Mouse (Mus musculus): ENCODE results near the gene Elovl6.

Gene Elovl6

DNA sequence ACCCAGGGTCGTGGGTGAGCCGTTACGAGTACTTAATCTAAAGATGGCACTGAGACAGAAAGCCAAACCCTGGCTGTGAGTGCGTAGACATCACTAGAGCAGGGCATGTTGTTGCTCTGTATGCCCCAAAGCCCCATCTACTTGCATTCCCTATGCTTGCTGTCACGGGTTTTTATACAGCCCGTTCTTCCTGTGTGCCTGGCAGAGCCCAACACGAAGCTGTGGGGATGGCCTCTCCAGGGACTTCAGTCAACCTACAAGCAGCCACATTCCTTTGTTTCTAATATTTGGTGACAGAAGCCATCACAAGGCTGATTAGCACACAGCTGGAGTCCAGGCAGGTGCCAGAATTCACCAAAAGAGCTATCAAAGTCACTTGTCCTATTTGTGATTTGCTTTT lies 73.3 kb downstream of the Elovl6 start:
- DNase-seq (ENCODE audit: low read depth, low spot score), result no peak

GRCm38 (mm10) chr3:129605934-129606333 lies 73.8 kb downstream of the Elovl6 start:
- no peak for DNase-seq (ENCODE audit: low read depth, low spot score)

DNA sequence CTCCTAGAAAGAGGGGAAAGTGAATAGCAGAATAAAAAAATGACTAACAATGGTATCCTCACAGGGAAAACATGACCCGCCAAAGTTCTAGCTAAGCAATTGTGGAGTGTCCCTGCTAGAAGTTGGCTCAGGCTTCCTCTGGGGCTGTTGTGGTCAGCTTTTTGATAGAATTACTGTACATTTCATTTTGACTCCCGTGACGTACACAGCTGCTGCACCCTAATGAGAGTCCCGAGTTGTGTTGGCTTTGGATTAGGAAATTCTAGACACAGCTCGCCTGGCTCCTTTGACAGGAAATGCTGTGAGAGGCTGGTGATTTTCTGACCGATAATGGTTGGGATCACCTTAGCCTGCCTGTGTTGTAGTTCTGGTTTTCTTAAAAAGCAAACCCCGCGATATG lies 79.5 kb downstream of the Elovl6 start:
- no peak for DNase-seq (ENCODE audit: low read depth, low spot score)

DNA sequence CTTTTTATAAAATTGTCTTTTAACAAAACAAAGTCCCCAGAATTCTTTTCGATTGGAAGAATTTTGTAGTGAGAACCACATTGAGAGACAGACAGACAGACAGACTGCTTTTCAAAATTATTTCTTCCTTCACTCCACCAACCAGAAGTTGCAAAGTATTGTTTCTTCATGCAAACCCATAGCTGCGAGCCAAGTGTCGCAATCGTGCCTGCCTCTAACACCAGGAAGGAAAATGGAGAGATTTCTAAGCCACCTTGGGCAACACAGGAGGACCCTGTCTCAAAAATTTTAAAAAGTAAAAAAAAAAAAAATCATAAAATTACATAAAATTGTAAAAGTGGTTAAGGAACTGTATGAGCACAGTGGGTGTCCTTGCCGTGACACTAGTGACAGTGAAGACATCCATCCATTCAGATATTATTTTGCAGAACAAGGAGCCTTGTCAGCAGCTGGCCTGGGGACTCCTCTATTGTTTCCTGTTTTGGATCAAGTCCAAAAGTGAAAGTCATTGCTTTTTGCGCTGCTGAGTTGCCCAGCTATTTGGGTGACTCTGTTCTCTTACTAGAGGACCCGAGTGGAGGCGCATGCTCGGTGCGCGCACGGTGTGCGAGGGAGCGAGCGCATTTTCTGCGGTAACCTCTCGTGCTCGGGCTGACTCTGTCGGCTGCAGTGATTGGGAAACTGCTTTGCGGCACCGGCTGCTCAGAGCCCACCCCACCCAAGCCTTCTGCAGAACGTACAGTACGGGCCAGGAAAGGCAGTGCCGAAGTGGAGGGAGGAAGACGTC lies 80.3 kb downstream of the Elovl6 start:
- DNase-seq (ENCODE audit: low read depth, low spot score), result peak; percentile 75

GRCm38 (mm10) chr3:129613756-129614155 lies 81.6 kb downstream of the Elovl6 start:
- DNase-seq (ENCODE audit: low read depth, low spot score), result no peak

DNA sequence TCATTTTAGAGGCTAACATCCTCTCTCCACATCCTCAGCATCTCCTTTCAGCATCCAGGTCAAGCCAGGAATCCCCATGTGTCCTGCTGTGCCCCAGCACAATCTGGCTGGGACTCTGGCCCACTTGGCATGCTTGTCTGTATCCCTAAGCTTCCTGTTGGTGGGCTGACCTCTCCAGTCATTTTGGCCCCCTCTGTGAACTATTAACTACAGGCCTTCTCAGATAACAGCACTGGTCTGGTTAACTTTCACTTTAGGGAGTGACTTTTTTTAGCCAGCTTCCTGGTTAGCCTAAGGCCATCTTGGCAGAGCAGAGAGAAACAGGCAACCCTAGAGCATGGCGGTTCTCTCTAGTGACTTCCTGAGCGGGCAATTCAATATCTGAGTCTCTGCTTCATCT lies 82.1 kb downstream of the Elovl6 start:
- DNase-seq (ENCODE audit: low read depth, low spot score), result no peak

- DNase-seq (ENCODE audit: low read depth, low spot score), result peak; percentile 62
Observed at GRCm38 (mm10) chr3:129617450-129617849, 85.3 kb downstream of the Elovl6 start.

GRCm38 (mm10) chr3:129619194-129619775 lies 87.1 kb downstream of the Elovl6 start:
- no peak for DNase-seq (ENCODE audit: low read depth, low spot score)

- DNase-seq (ENCODE audit: low read depth, low spot score), result no peak
Observed at GRCm38 (mm10) chr3:129620802-129621201, 88.6 kb downstream of the Elovl6 start.

GRCm38 (mm10) chr3:129621255-129621654 lies 89.1 kb downstream of the Elovl6 start:
- DNase-seq (ENCODE audit: low read depth, low spot score), result peak; percentile 63

DNA sequence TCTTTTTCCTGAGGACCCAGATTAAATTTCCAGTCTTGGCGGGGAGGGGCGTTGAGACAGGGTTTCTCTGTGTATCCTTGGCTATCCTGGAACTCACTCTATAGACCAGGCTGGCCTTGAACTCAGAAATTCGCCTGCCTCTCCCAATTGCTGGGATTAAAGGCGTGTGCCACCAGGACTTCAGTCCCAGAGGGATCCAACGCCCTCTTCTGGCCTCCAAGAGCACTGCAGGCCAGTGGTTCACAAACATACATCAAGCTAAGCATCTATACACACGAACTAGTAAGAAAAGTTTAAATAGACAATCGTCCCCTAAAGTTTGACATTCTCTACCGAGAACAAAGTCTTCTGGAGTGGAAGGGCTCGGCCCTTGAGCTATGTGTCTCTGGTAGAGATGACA lies 90.0 kb downstream of the Elovl6 start:
- DNase-seq (ENCODE audit: low read depth, low spot score), result no peak

- no peak for DNase-seq (ENCODE audit: low read depth, low spot score)
Observed at GRCm38 (mm10) chr3:129622705-129623104, 90.5 kb downstream of the Elovl6 start.

DNA sequence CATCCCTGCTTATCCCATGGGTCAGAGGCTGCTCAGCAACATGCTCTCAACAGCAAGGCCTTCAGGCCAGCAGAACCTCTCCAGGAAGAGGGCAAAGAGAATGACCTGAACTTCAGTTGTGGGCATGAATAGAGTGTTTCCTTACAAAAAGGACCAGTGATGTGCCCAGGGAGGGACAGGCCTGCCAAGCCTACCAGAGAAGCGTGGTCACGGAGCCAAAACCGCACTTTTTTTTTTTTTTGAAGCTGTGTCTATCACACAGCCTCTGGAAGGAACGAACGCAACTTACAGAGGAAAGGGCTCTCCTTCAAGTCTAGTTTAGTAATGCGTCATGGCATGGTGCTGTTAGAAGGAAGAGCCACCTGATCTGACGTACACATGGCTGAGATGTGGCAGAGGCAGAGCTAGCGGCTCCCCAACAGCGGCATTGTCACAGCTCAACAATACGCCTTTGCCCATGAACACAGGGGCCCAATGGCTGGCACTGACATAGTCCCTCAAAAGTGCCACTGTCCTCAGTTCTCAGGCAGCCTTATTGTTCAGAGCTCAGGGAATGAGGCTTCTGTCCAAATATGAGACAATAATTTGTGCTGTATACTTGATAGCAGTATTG lies 92.1 kb downstream of the Elovl6 start:
- peak; percentile 92 for DNase-seq (ENCODE audit: low read depth, low spot score)

- DNase-seq (ENCODE audit: low read depth, low spot score), result no peak
Observed at GRCm38 (mm10) chr3:129627281-129627680, 95.1 kb downstream of the Elovl6 start.

DNA sequence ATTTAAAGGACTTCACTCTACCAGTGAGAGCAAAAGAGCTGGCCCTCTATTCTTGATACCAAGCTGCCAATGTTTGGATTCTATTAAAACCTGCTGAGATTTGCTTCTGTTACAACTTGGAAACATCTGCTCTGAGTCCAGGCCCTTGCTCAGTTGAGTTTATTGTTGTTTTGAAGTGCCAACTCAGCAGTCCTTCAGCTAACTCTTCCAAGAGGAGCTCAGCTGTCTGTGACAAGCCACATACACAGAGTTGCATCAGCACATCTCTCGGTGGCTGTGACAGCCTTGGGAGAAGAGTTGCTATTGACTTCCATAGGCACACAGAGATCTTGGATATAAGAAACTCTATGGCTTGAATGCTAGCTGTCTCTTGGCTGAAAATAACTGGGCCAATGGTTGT lies 98.9 kb downstream of the Elovl6 start:
- DNase-seq (ENCODE audit: low read depth, low spot score), result peak; percentile 48

DNA sequence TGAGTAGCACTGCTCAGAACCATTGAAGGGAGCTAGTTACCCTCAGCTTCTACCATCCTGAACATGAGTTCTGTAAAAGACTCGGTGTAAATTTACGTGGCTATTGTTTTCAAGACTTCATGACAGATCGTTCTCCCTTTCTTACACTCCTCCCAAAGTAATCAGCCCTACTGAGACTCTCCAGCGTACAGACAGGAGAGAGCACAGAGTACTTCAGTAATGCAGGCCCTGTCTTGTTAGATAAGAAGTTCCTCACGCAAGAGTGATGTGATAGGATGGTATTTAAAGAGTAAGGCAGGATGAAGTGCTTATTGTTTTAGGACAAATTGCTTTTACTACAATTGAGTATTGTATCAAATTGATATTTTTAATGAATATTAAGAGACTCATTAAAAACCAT lies 99.7 kb downstream of the Elovl6 start:
- no peak for DNase-seq (ENCODE audit: low read depth, low spot score)

DNA sequence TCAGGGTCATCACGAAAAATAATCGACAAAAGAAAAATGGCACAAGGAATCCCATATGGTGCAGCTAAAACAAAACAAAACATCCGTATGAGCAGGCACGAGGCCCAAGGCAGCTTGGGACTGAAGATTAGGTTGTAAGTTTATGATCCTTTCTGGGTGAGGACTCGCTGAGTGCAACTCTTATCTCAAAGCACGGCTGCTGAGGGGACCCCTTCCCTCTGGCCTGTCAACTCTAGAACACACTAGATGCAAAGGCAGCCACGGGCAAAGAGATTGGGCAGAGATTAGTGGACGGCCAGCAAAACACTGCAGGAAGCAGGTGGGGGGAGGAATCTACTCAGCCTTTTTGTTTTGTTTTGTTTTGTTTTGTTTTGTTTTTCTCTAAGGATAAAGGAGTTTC lies 101.4 kb downstream of the Elovl6 start:
- DNase-seq (ENCODE audit: low read depth, low spot score), result no peak

- DNase-seq (ENCODE audit: low read depth, low spot score), result peak; percentile 84
Observed at GRCm38 (mm10) chr3:129634260-129634901, 102.2 kb downstream of the Elovl6 start.

DNA sequence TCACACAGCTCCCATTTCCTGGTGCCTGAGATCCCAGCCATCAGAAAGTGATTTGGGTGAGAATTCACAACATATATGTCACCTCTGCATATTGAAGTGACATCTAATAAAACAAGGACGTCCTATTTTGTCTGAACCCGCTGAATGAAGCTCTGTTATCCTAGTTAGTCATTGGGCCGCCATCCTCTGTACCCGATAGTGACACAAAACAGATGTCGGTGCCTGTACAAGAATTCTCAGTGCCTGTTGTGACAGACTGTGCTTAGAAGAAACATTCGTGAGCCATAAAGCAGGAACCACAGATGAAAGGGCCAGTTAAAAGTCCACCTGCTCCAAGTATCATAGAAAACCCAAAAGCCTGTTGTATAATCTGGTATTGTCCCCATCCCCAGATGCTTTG lies 105.3 kb downstream of the Elovl6 start:
- DNase-seq (ENCODE audit: low read depth, low spot score), result no peak

GRCm38 (mm10) chr3:129639701-129640100 lies 107.5 kb downstream of the Elovl6 start:
- DNase-seq (ENCODE audit: low read depth, low spot score), result no peak

DNA sequence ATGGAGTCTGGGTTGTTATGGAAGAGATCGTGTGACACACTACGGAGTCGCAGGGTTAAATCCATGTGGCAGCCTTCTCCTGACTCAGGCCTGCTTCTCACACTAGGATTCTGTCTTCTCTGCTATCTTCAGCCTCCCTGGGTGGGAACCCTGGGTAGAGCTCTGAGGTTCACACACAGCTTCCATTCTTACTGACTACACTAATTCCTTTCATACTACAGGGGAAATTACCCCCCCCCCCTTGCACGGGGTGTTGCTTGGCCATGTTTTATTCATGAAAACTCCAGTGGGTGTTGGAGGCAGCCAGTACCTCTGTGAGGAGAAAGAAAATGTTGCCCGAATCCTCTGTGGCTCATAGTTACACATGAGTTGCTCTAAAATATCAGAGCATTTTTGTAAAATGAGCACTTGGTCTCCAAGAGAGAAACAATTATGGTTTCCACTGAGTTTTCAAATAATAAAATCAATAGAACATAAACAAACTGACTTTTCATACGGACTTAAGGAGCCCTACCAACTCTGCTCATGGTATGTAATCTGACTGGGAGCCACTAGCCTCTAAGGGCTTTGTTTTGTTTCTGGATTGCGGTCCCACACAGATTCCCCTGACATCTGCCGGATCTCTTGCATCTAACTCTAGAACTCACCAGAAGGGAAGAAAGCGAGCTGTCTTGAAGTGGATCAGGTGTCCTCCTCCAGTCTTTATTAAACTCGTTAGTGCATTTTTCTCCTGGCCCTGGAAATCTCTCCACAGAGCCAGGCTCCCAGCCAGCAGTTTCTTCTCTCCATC lies 108.3 kb downstream of the Elovl6 start:
- peak; percentile 87 for DNase-seq (ENCODE audit: low read depth, low spot score)

- DNase-seq (ENCODE audit: low read depth, low spot score), result peak; percentile 79
Observed at GRCm38 (mm10) chr3:129641621-129642020, 109.5 kb downstream of the Elovl6 start.

Data from brain, adult 2 months (tissue).